Mouse (Mus musculus): ENCODE results near the gene Rps27l. TPM values are rescaled to one million over a fixed set of nuclear protein-coding genes. Genes with fewer than 3 reads are reported as not detected.

The Rps27l gene
- polyA plus RNA-seq, 1 experiment, result 588 TPM

DNA sequence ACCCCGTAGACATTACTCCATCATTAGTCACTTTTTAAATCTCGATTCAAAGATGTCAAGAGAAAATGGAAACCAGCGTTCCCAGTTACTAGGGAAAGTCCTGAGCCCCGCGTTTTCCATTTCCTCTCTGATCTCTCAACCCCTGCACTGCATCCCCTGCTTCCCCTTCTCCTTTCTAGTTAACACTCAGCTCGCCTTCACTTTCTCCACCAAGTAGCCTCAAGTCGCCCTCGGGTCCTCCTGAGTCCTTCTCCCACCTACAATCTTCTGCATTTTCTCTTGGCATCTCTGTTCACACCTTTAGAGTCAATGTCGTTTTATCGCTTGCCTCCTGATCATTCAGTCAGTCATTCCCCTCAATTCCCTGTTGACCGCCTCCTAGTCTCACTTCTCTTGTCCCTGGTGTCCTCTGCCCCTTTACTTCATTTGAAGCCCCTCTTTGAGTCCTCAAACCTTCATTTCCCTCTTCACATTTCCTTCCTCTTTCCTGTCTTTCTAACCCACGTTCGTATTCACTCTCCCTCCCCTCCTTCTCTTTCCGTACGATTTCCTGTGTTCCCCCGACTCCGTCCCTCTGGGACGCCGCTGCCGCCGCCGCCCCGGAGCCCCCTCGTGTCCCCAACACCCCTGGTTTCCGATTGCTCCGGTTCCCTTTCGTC, 27.1 kb upstream of the Rps27l start:
- Histone ChIP-seq H3K4me2 (ENCODE audit: low read depth) (peak overlapping the region; percentile 95), H3ac (ENCODE audit: control insufficient read depth, insufficient read length) (peak overlapping the region; percentile 65), H3K4me3 (peak overlapping the region; percentile 79), H3K27me3 (ENCODE audit: control insufficient read depth, insufficient read depth, insufficient read length) (no peaks in the 10 kb centered on the region), H3K79me2 (ENCODE audit: control insufficient read depth, insufficient read depth) (peaks cover 19% of the 10 kb centered on the region), H3K36me3 (ENCODE audit: control insufficient read depth, insufficient read depth) (no peaks in the 10 kb centered on the region)
- TF ChIP-seq MYOG (IDR thresholded peaks at IDR 0.05; ENCODE audit: control insufficient read depth in 1 of 3, insufficient read depth in 1 of 3, insufficient read length in 2 of 3, low read depth in 2 of 3) (no peak), SRF (IDR thresholded peaks at IDR 0.05; ENCODE audit: control insufficient read depth, insufficient read length, low read depth) (no peak), USF1 (IDR thresholded peaks at IDR 0.05; ENCODE audit: low read depth) (no peak), E2F4 (IDR thresholded peaks at IDR 0.05; ENCODE audit: insufficient read depth) (no peak), TCF12 (IDR thresholded peaks at IDR 0.05; ENCODE audit: insufficient read depth, poor library complexity, severe bottlenecking) (no peak), MYOD1 (IDR thresholded peaks at IDR 0.05; ENCODE audit: control insufficient read depth in 1 of 3, insufficient read length in 2 of 3, low read depth in 2 of 3) (no peak)

DNA sequence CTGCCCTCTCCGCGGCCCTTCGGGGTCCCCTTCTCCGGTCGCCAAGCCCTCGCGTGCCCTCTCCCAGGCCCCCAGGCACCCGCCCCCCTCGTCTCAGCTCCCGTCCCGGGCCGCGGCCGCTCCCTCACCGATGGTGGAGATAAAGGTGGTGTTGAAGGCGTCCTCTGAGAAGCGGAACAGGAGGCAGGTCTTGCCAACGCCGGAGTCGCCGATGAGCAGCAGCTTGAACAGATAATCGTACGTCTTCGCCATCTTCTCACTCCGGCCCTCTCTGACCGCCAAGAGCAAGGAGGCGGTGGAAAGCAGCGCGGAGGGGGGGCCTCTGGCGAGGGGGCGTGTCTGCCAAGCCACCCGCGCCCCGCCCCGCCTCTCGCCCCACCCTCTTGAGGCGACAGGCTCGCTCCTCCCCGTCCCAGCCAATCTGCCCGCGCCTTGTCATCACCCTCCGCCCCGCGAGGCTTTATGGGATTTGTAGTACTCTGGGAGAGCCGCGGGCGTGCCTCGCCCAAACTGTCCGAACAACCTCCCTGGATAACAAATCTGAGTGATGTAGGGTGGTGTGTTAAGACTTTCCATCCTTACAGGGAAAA, 26.4 kb upstream of the Rps27l start, which contains the start of gene Rab8b:
TSS of gene Rab8b (minus strand) at position 306 of the 590 bp plus-strand sequence.
- Histone ChIP-seq H3K79me2 (ENCODE audit: control insufficient read depth, insufficient read depth) (peaks cover 16% of the 10 kb centered on the region), H3K4me2 (ENCODE audit: low read depth) (peak within 1 kb of the TSS; percentile 95), H3K27me3 (ENCODE audit: control insufficient read depth, insufficient read depth, insufficient read length) (no peaks in the 10 kb centered on the region), H3K36me3 (ENCODE audit: control insufficient read depth, insufficient read depth) (no peaks in the 10 kb centered on the region), H3K4me3 (peak within 1 kb of the TSS; percentile 79), H3ac (ENCODE audit: control insufficient read depth, insufficient read length) (peak within 1 kb of the TSS; percentile 65)
- TF ChIP-seq POLR2AphosphoS2 (IDR thresholded peaks at IDR 0.05; ENCODE audit: insufficient read length, low read depth), result peak; percentile 74
- no peak for TF ChIP-seq TCF3 (IDR thresholded peaks at IDR 0.05; ENCODE audit: insufficient read length, low read depth)
- peak in 1 of 3 experiments; percentile 4 for TF ChIP-seq MYOD1 (IDR thresholded peaks at IDR 0.05; ENCODE audit: control insufficient read depth in 1 of 3, insufficient read length in 2 of 3, low read depth in 2 of 3)
- peak; percentile 84 for TF ChIP-seq POLR2A (IDR thresholded peaks at IDR 0.05; ENCODE audit: insufficient read length, low read depth)

DNA sequence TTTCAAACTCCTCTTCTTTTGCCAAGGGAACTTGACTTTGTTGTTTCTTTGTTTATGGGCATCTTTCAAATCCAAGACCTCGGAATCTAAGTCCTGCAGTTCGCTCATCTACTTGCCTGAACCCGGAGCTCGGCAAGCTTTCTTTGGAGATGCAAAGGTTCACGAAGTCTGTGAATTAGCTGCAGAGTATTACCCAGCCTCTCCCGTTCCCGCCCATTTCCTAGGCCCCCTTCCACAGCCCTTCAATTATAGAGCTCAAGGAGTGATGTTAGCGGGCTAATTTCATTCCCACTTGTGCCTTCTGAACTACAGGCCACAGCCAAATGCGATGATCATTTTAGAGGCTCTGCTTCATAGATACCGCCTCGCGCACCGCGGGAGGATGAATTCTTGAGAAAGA, 25.9 kb upstream of the Rps27l start:
- H3K4me2 ChIP-seq (ENCODE audit: low read depth), result peak overlapping the region; percentile 92
- TF ChIP-seq USF1 (IDR thresholded peaks at IDR 0.05; ENCODE audit: low read depth) (no peak), TCF3 (IDR thresholded peaks at IDR 0.05; ENCODE audit: insufficient read length, low read depth) (no peak), POLR2A (IDR thresholded peaks at IDR 0.05; ENCODE audit: insufficient read length, low read depth) (no peak), POLR2AphosphoS2 (IDR thresholded peaks at IDR 0.05; ENCODE audit: insufficient read length, low read depth) (no peak), MYOG (IDR thresholded peaks at IDR 0.05; ENCODE audit: control insufficient read depth in 1 of 3, insufficient read depth in 1 of 3, insufficient read length in 2 of 3, low read depth in 2 of 3) (no peak), REST (IDR thresholded peaks at IDR 0.05; ENCODE audit: insufficient read depth, insufficient read length) (no peak), MAX (IDR thresholded peaks at IDR 0.05; ENCODE audit: low read depth) (no peak), MYOD1 (IDR thresholded peaks at IDR 0.05; ENCODE audit: control insufficient read depth in 1 of 3, insufficient read length in 2 of 3, low read depth in 2 of 3) (no peak), SRF (IDR thresholded peaks at IDR 0.05; ENCODE audit: control insufficient read depth, insufficient read length, low read depth) (no peak), TCF12 (IDR thresholded peaks at IDR 0.05; ENCODE audit: insufficient read depth, poor library complexity, severe bottlenecking) (no peak), CEBPB (IDR thresholded peaks at IDR 0.05; ENCODE audit: insufficient read depth, poor library complexity, severe bottlenecking) (no peak), E2F4 (IDR thresholded peaks at IDR 0.05; ENCODE audit: insufficient read depth) (no peak)
- H3K27me3 ChIP-seq (ENCODE audit: control insufficient read depth, insufficient read depth, insufficient read length), result no peaks in the 10 kb centered on the region
- peaks cover 11% of the 10 kb centered on the region for H3K79me2 ChIP-seq (ENCODE audit: control insufficient read depth, insufficient read depth)
- H3K4me3 ChIP-seq, result peak overlapping the region; percentile 79
- H3K36me3 ChIP-seq (ENCODE audit: control insufficient read depth, insufficient read depth), result no peaks in the 10 kb centered on the region
- peak overlapping the region; percentile 65 for H3ac ChIP-seq (ENCODE audit: control insufficient read depth, insufficient read length)

DNA sequence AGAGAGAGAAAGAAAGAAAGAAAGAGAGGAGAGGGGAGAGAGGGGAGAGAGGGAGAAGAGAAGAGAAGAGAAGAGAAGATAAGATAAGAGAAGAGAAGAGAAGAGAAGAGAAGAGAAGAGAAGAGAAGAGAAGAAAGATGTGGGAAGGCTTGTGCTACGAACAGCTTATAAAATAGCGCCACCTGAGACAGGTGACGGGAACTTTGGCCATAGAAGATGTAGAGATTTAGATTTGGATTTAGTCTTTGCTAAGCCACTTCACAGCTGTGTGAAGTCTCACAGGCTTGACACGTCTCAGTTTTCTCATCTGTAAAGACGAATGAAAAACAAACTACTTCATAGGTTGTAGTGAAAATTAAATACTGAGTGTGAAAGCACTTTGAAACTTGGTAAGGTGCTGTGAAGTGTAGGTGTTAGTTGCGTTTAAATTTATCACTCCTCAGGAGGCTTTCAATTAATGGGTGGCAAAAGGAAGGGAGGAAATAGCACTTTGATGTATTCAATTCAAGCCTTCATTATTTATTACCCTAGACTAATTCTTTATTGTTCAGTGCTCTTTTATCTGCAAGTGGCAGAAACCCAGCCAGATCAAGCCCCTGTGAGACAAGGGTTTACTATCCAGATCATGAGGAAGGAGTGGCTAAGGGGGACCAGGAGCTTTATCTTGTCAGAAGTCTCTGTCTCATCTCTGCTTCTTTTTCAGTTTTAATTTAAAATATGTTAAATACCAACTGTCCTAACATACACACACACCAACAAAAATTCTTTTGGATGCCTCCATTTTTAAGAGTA, 25.2 kb upstream of the Rps27l start:
- Histone ChIP-seq H3K79me2 (ENCODE audit: control insufficient read depth, insufficient read depth) (peaks cover 7% of the 10 kb centered on the region), H3K27me3 (ENCODE audit: control insufficient read depth, insufficient read depth, insufficient read length) (no peaks in the 10 kb centered on the region), H3ac (ENCODE audit: control insufficient read depth, insufficient read length) (no peak overlapping the region), H3K4me2 (ENCODE audit: low read depth) (peak overlapping the region; percentile 56), H3K36me3 (ENCODE audit: control insufficient read depth, insufficient read depth) (no peaks in the 10 kb centered on the region), H3K4me3 (peak overlapping the region; percentile 79)
- TF ChIP-seq MAX (IDR thresholded peaks at IDR 0.05; ENCODE audit: low read depth), result no peak
- no peak for TF ChIP-seq TCF3 (IDR thresholded peaks at IDR 0.05; ENCODE audit: insufficient read length, low read depth)
- TF ChIP-seq USF1 (IDR thresholded peaks at IDR 0.05; ENCODE audit: low read depth), result no peak
- no peak for TF ChIP-seq TCF12 (IDR thresholded peaks at IDR 0.05; ENCODE audit: insufficient read depth, poor library complexity, severe bottlenecking)
- TF ChIP-seq E2F4 (IDR thresholded peaks at IDR 0.05; ENCODE audit: insufficient read depth), result no peak
- no peak for TF ChIP-seq MYOG (IDR thresholded peaks at IDR 0.05; ENCODE audit: control insufficient read depth in 1 of 3, insufficient read depth in 1 of 3, insufficient read length in 2 of 3, low read depth in 2 of 3)
- no peak for TF ChIP-seq SRF (IDR thresholded peaks at IDR 0.05; ENCODE audit: control insufficient read depth, insufficient read length, low read depth)
- no peak for TF ChIP-seq POLR2AphosphoS2 (IDR thresholded peaks at IDR 0.05; ENCODE audit: insufficient read length, low read depth)
- no peak for TF ChIP-seq POLR2A (IDR thresholded peaks at IDR 0.05; ENCODE audit: insufficient read length, low read depth)
- TF ChIP-seq CEBPB (IDR thresholded peaks at IDR 0.05; ENCODE audit: insufficient read depth, poor library complexity, severe bottlenecking), result no peak
- TF ChIP-seq REST (IDR thresholded peaks at IDR 0.05; ENCODE audit: insufficient read depth, insufficient read length), result no peak
- TF ChIP-seq MYOD1 (IDR thresholded peaks at IDR 0.05; ENCODE audit: control insufficient read depth in 1 of 3, insufficient read length in 2 of 3, low read depth in 2 of 3), result no peak

Data from myocyte (in vitro differentiated cells).